Mouse (Mus musculus): Measurements from ENCODE around the gene Rimbp3. TPM values are rescaled to one million over a fixed set of nuclear protein-coding genes. Genes with fewer than 3 reads are reported as not detected.

The Rimbp3 gene
- total and polyA plus RNA-seq, 3 experiments = 0.06 to 0.34 TPM; not detected in 1

- TF ChIP-seq CHD2 (IDR thresholded peaks at IDR 0.05; ENCODE audit: low read length) (no peak), ZMIZ1 (IDR thresholded peaks at IDR 0.05; ENCODE audit: low read depth, low read length) (no peak; the same call in 1 of the 2 replicates), RCOR1 (conservative IDR thresholded peaks at IDR 0.05; ENCODE audit: low read depth, low read length) (0 out of 2 replicates have a peak, but pooled peaks have one; percentile 41), NRF1 (IDR thresholded peaks at IDR 0.05; ENCODE audit: low read depth, low read length) (0 out of 2 replicates have a peak, but pooled peaks have one; percentile 33), E2F4 (IDR thresholded peaks at IDR 0.05; ENCODE audit: insufficient replicate concordance, low read depth, low read length) (no peak), MAZ (IDR thresholded peaks at IDR 0.05; ENCODE audit: low read depth, low read length) (no peak; the same call in 1 of the 2 replicates), BHLHE40 (IDR thresholded peaks at IDR 0.05; ENCODE audit: low read depth, low read length) (no peak; the same call in none of the 2 replicates), NELFE (IDR thresholded peaks at IDR 0.05; ENCODE audit: low read depth, low read length) (no peak), HCFC1 (IDR thresholded peaks at IDR 0.05; ENCODE audit: low read depth, low read length) (no peak), ELF1 (IDR thresholded peaks at IDR 0.05; ENCODE audit: low read depth, low read length) (peak; percentile 20; the same call in 1 of the 2 replicates), PAX5 (IDR thresholded peaks at IDR 0.05; ENCODE audit: low read length) (no peak), UBTF (IDR thresholded peaks at IDR 0.05; ENCODE audit: low read depth, low read length) (no peak; the same call in 1 of the 2 replicates)
Measured at GRCm38 (mm10) chr16:17233702-17234498, 25.5 kb downstream of the Rimbp3 start (continued).

GRCm38 (mm10) chr16:17234499-17234895 lies 26.1 kb downstream of the Rimbp3 start:
- H3K4me1 ChIP-seq (ENCODE audit: control insufficient read depth in 1 of 2, insufficient read depth in 2 of 2) = peaks cover 11 to 27% of the 10 kb centered on the region in 2 experiments
- peaks cover 0 to 14% of the 10 kb centered on the region in 2 experiments for H3K36me3 ChIP-seq (replicated peaks in 1 of 2; ENCODE audit: control insufficient read depth in 1 of 2, insufficient read depth in 1 of 2, low read length in 1 of 2)
- in situ Hi-C loops (cut with MboI; ENCODE audit: low pct_ligation_motif_present, low pct_unique_long_range_greater_than_20kb, low sequenced_read_pairs) = no loop called here
- peak overlapping the region; percentile 78 to 83 (median 79) for H3K4me3 ChIP-seq (replicated peaks in 1 of 3; ENCODE audit: low read depth in 2 of 3, low read length in 2 of 3, poor library complexity in 1 of 3)
- dilution Hi-C loops (cut with MboI; ENCODE audit: extremely low pct_ligation_motif_present, extremely low pct_unique_long_range_greater_than_20kb, low sequenced_read_pairs) = no loop called here
- TF ChIP-seq BHLHE40 (IDR thresholded peaks at IDR 0.05; ENCODE audit: low read depth, low read length) = peak; percentile 34; the same call in 1 of the 2 replicates
- no peak for TF ChIP-seq TCF12 (IDR thresholded peaks at IDR 0.05; ENCODE audit: low read depth, low read length)
- TF ChIP-seq CHD2 (IDR thresholded peaks at IDR 0.05; ENCODE audit: low read length) = peak; percentile 64
- H3K79me2 ChIP-seq (replicated peaks; ENCODE audit: control insufficient read depth, extremely low read depth, insufficient read depth, poor library complexity, severe bottlenecking) = peaks cover 39% of the 10 kb centered on the region
- peak overlapping the region; percentile 68 for H3K4me2 ChIP-seq (ENCODE audit: insufficient read depth, low read depth, poor library complexity, severe bottlenecking)
- peak overlapping the region; percentile 80; the same call in 1 of the 2 replicates for H3K9ac ChIP-seq (ENCODE audit: insufficient read depth, low read depth)
- H3K9me3 ChIP-seq (replicated peaks; ENCODE audit: low read length) = peaks cover 9% of the 10 kb centered on the region
- H3K27ac ChIP-seq (ENCODE audit: insufficient read depth, low read depth) = no peak overlapping the region
- no peak for DNase-seq (ENCODE audit: extremely low read depth)
- H3K27me3 ChIP-seq (replicated peaks) = peaks cover 7% of the 10 kb centered on the region

- Histone ChIP-seq H3K27ac (ENCODE audit: insufficient read depth, low read depth) (no peak overlapping the region), H3K79me2 (replicated peaks; ENCODE audit: control insufficient read depth, extremely low read depth, insufficient read depth, poor library complexity, severe bottlenecking) (peaks cover 39% of the 10 kb centered on the region), H3K4me1 (ENCODE audit: control insufficient read depth in 1 of 2, insufficient read depth in 2 of 2) (peaks cover 11 to 27% of the 10 kb centered on the region in 2 experiments), H3K27me3 (replicated peaks) (peaks cover 2% of the 10 kb centered on the region), H3K4me2 (ENCODE audit: insufficient read depth, low read depth, poor library complexity, severe bottlenecking) (peak overlapping the region; percentile 68), H3K9me3 (replicated peaks; ENCODE audit: low read length) (peaks cover 3% of the 10 kb centered on the region), H3K9ac (ENCODE audit: insufficient read depth, low read depth) (no peak overlapping the region; the same call in 1 of the 2 replicates), H3K36me3 (replicated peaks in 1 of 2; ENCODE audit: control insufficient read depth in 1 of 2, insufficient read depth in 1 of 2, low read length in 1 of 2) (peaks cover 0 to 14% of the 10 kb centered on the region in 2 experiments), H3K4me3 (replicated peaks in 1 of 3; ENCODE audit: low read depth in 2 of 3, low read length in 2 of 3, poor library complexity in 1 of 3) (peak overlapping the region in 1 of 3 experiments; percentile 78)
- in situ Hi-C loops (cut with MboI; ENCODE audit: low pct_ligation_motif_present, low pct_unique_long_range_greater_than_20kb, low sequenced_read_pairs) = no loop called here
- TF ChIP-seq USF1 (IDR thresholded peaks at IDR 0.05; ENCODE audit: low read depth, low read length) (no peak), BHLHE40 (IDR thresholded peaks at IDR 0.05; ENCODE audit: low read depth, low read length) (peak; percentile 33)
- dilution Hi-C loops (cut with MboI; ENCODE audit: extremely low pct_ligation_motif_present, extremely low pct_unique_long_range_greater_than_20kb, low sequenced_read_pairs) = no loop called here
- no peak for DNase-seq (ENCODE audit: extremely low read depth)
Measured at GRCm38 (mm10) chr16:17234916-17235665, 26.7 kb downstream of the Rimbp3 start.
